Mouse (Mus musculus) E14TG2a.4 (cell line): Measurements from ENCODE around the gene Disp1.

Experiments
- CTCF ChIP-seq: conservative IDR thresholded peaks from 2 replicates; pipeline ENCODE4 v1.5.1; 2014; ENCODE audit warnings: low read length
- NANOG ChIP-seq: IDR thresholded peaks from 2 replicates; pipeline ENCODE4 v1.6.1; 2014; ENCODE audit warnings: borderline replicate concordance, low read length, mixed read lengths
- POU5F1 ChIP-seq: IDR thresholded peaks from 2 replicates; pipeline ENCODE4 v1.6.1; 2014; ENCODE audit warnings: low read length, borderline replicate concordance

GRCm38 (mm10) chr1:183183565-183183964 lies 37.8 kb downstream of the Disp1 start:
- TF ChIP-seq CTCF: no peak
- TF ChIP-seq NANOG: no peak
- TF ChIP-seq POU5F1: no peak
